Mouse (Mus musculus) ZHBTc4 (cell line): ENCODE data around the gene Ces3a.
"Not testable (repeated sequence)": the region's sequence is repeated elsewhere in the genome, so short reads cannot be mapped to it uniquely, and the experiment has no call there.

Experiments
- DNase-seq: peaks from one replicate; pipeline ENCODE4 v3.0.0-alpha.2; 2011; ENCODE audit warnings: low read depth, low spot score

The Ces3a gene

GRCm38 (mm10) chr8:105093992-105094391, 45.6 kb downstream of the Ces3a start:
- no peak for DNase-seq

- peak; percentile 56 for DNase-seq
Observed at GRCm38 (mm10) chr8:105102101-105102785, 53.8 kb downstream of the Ces3a start.

GRCm38 (mm10) chr8:105103701-105104100, 55.3 kb downstream of the Ces3a start:
- not testable (repeated sequence) for DNase-seq

- no peak for DNase-seq
Observed at GRCm38 (mm10) chr8:105104220-105104619, 55.8 kb downstream of the Ces3a start.
